Mouse (Mus musculus) myocyte (in vitro differentiated cells): ENCODE measurements around the gene Exo1.

ENCODE experiments used
- CEBPB ChIP-seq: IDR thresholded peaks from 2 replicates; pipeline ENCODE4 v1.6.1; 2011; ENCODE audit warnings: mild to moderate bottlenecking, moderate library complexity; ENCODE audit not compliant: poor library complexity, insufficient read depth, severe bottlenecking
- E2F4 ChIP-seq: IDR thresholded peaks from one replicate; pipeline ENCODE4 v1.6.1; 2011; ENCODE audit warnings: mild to moderate bottlenecking, control low read depth, moderate library complexity; ENCODE audit not compliant: insufficient read depth
- POLR2A ChIP-seq: IDR thresholded peaks from one replicate; pipeline ENCODE4 v1.6.1; 2011; ENCODE audit warnings: low read depth, mild to moderate bottlenecking, control low read depth, moderate library complexity; ENCODE audit not compliant: insufficient read length
- TCF12 ChIP-seq: IDR thresholded peaks from one replicate; pipeline ENCODE4 v1.6.1; 2011; ENCODE audit warnings: mild to moderate bottlenecking, control low read depth; ENCODE audit not compliant: poor library complexity, insufficient read depth, severe bottlenecking
- TCF3 ChIP-seq: IDR thresholded peaks from one replicate; pipeline ENCODE4 v1.6.1; 2011; ENCODE audit warnings: low read depth, control low read depth; ENCODE audit not compliant: insufficient read length
- USF1 ChIP-seq: IDR thresholded peaks from one replicate; pipeline ENCODE4 v1.6.1; 2011; ENCODE audit warnings: low read depth, mild to moderate bottlenecking, control low read depth, moderate library complexity

DNA sequence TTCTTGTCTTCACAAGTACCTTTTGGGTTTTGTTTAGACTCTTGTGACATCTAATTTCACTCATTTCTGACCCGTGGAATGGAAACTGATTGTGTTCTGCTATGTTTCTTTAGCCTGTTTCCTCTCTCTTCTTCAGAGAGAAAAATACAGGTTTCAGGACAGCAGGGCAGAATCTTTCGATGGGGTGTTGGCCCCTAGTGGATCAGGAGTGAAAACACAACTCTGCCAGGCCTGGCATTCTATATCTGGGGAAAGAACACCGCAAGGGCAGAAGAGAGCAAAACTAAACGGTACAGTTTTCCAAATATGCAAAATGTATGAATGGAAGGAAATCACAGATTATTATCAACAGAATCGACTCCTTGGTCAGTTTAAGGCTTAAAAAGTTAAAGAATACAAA is 12.8 kb upstream of the Exo1 start:
- TF ChIP-seq TCF3 (no peak), CEBPB (no peak), USF1 (no peak), POLR2A (no peak), E2F4 (no peak), TCF12 (no peak)
